Mouse (Mus musculus) spleen, adult 12 weeks (tissue): ENCODE data around the gene Btk.
A peak's percentile ranks its signal among the peaks of the same experiment; 100 is the strongest.

Source experiments
- DNase-seq: peaks from one replicate; pipeline ENCODE4 v3.0.0; 2022; ENCODE audit warnings: low spot score

The Btk gene

GRCm38 (mm10) chrX:134580528-134581305 lies 2.7 kb downstream of the Btk start:
- no peak for DNase-seq

- DNase-seq, result no peak
Observed at GRCm38 (mm10) chrX:134577896-134578295, 5.5 kb downstream of the Btk start.

DNA sequence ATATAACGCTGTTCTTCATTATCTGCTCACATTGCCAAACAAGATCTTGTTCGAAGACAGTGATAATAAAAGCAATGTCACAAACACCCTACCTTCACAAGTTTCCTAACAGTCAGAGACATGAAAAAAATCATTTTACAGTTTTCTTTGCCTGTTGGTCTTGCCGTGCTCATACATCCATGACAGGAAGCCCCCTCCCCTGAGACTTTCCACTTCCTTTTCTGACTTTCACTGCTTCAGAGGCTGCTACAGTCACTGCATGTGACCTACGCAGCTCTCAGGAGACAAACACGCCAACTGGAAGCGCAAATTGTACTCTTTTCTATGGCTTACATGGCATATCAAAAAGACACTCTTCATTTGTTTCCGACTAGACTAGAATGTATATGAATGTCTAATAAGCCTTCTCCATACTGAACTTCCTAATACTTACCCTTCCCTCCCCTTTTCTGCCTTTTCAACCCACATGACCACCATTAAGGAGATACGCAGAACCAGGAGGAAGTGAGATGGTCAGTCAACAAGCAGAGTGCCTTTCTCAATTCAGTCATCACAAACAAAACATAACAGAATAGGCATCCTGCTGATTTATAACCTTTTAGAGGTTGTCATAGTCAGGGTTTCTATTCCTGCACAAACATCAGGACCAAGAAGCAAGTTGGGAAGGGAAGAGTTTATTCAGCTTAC lies 16.7 kb downstream of the Btk start:
- DNase-seq, result peak; percentile 23

DNA sequence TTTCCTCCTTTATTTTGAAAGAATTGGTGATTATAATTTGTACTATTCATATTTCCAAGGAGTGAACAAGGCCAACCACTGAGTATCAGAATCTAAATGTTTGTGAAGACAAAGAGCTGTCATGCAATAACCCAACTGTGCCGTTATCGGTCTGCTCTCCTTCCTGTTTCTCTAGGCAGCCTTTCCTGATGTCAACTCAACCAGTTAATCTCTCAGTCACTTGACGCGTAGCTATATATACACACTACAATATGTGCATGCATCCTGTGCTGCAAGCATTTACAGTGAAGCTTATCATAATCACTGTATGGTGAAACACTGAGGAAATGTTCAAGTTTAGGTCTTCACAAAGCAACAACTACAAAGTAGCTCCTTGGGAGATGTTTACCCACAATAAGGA lies 19.0 kb downstream of the Btk start:
- no peak for DNase-seq

DNA sequence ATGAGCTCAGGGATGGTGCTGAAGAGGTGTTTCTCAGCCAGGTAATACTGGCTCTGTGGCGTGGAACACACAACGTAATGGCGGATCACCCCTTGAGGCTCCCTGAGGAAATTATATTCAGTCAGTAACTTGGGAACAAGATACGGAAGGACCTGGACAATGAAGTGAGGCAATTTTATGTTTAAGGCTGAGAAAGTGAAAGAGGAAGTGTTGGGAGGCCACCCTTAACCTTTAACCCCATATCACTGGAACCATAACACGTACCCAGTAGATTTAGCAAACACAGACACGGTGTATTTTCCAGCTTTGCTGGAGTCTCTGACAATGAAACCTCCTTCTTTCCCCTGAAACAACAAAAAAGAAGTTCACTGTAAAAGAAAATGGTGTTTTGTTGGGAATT lies 28.9 kb downstream of the Btk start:
- no peak for DNase-seq

- DNase-seq, result no peak
Observed at GRCm38 (mm10) chrX:134553326-134553725, 30.0 kb downstream of the Btk start.

DNA sequence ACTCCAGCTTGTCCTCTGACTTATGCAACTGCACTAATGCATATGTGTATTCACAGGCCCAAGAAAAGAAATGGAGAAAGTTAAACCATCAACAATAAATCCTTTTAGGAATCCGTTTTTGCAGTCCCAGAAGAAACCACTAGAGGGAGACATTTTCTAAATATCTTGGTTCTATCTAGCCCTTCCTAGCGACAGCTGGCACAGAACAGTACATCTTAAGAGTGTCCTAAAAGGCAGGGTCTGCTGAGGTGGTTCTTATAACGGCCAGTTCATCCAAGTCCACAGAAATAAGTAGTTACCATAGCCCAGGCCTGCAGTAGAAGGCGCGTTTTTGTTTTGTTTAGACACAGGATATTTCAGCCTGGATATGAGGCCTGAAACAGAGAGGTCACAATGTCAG lies 32.5 kb downstream of the Btk start:
- peak; percentile 2 for DNase-seq

DNA sequence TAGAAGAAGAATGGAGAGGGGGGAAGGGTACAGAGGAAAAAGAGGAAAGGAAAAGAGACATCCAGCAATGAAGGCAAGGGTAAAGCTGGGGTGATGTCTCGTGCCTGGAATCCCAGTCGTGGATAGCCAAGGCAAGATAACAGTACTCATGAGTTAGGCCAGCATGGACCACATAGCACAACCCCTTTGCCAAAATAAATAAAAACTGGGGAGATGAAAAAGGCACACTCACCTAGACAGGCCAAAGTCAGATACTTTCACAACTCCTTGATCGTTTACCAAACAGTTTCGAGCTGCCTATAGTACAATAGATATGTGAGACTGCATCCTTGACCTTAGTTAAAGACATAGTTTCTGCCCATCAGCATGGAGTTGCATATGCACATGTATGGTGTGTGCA lies 36.0 kb downstream of the Btk start:
- no peak for DNase-seq

DNA sequence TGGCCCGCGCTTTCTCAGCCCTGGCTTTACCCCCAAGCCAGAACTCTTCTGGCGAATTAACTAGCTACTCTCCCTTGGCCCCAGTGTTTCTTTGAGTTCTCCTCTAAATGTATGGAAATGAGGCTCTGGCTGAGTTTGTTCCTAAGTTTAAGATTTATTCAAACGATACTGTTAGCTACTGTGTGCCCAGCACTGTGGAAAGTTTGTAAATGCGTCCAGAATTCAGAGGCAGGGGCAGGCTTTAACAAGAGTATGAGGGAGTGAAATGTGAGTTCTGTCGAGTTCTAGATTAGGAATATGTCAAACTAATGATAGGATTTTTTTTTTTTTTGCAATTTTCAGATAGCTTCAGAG lies 41.4 kb downstream of the Btk start:
- no peak for DNase-seq

DNA sequence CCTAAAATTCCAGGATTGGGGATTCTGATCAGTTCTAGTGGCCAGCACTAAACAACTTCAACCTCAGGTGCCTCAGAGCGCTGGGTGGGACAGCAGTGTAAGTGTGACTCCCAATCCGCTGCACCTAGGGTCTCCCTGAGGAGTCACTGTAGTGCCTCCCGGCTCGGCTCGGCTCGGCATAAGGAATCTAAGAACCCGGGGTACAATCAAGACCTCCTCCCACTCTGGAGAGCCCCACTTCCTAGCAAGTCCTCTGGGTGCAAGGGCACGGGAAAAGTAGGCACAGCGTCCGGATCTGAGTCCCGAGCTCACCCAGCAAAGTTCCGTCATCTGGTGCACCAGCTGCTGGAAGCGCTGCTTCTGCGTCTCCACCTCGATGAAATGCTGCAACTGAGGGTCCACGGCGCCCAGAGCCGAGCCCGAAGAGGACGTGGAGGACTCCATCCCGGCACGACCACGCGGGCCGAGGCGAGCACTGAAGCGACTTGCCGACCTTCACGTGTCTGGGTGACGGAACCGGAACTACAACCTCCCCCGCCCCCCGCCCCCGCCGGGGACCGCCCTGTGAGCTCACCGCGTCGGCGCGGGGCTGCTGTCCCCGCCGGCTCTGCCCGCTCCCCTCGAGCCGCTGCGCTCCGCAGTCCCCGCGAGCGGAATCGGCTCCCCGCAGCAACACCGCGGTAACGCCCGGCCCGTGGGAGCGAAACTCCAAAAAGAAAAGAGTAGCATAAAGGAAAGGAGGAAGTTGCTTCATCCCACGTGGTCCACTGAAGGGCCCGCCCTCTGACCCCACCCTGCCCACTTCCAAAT lies 42.0 kb downstream of the Btk start, which contains the start of gene Timm8a1:
Gene Timm8a1, minus strand, starts transcription at position 721 of the 810 bp plus-strand sequence.
- DNase-seq, result peak; percentile 63

DNA sequence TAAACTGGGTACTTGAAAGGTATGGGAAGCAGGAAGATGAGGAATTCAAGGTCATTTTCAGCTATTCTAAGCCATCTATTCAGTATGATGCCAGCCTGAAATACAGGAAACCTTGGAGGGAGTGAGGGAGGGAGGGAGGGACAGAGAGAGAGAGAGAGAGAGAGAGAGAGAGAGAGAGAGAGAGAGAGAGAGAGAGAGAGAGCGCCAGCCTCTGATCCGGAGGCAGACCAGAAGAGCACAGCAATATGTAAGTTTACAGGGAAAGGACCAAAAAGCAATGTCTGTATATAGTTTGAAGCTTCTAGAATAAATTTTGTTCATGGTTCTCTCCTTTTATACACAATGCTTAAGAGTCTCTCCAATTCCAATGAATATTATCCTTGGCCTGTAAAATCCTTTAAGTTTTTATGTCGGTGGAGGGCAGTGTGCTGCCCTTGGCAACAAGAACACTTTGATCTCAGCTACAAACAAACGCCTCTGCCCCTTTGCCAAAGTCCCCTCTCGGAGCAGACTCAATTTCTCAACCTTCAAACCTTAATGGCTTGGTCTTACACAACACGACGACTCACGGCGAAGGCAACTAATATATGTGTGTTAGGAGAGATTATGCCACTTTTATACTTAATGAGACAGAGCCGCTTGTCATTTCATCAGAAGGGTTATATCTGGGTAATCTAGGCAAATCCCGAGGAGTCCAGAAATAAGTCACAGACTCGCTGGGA lies 42.8 kb downstream of the Btk start:
- DNase-seq, result no peak

DNA sequence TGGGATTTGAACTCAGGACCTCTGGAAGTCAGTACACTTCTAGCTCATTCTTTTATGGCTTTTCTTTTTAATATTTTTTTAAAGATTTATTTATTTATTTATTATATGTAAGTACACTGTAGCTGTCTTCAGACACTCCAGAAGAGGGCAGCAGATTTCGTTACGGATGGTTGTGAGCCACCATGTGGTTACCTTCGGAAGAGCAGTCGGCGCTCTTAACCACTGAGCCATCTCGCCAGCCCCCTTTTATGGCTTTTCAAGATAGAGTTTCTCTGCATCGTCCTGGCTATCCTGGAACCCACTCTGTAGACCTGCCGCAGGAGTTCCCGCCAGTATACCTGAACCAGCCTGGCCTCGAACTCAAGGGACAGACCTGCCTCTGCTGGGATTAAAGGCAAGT lies 43.6 kb downstream of the Btk start:
- peak; percentile 12 for DNase-seq

DNA sequence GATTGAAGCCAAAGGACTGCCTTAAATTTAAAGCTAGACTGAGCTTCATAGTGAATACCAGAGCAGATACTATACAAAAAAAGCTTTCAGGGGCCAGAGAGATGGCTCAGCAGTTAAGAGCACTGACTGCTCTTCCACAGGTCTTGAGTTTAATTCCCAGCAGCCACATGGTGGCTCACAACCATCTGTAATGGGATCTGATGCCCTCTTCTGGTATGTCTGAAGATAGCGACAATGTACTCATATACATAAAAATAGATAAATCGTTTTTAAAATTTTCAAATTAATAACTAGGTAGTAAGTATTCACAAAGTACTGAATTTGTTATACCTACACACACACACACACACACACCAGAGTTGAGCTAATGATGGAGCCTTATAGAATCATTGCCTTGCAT lies 50.0 kb downstream of the Btk start:
- DNase-seq, result no peak

DNA sequence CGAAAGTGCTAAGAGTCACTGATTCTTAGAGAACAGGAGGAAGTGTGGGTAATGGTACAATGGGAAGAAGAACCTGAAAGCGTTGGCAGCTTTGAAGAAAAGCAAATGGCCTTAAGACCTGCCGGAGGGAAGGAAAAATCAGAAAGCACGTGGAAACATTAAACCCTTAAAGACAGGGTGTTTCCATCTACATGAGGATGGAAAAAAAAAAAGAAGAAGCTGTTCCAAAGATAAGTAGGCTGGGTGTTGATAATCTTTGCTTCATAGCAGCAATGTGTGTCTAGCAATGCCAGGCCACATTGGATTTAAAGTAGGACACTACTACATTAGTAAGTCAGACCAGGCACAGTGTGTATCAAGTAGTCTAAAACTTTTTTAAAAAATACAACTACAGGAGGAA lies 58.1 kb downstream of the Btk start:
- no peak for DNase-seq

DNA sequence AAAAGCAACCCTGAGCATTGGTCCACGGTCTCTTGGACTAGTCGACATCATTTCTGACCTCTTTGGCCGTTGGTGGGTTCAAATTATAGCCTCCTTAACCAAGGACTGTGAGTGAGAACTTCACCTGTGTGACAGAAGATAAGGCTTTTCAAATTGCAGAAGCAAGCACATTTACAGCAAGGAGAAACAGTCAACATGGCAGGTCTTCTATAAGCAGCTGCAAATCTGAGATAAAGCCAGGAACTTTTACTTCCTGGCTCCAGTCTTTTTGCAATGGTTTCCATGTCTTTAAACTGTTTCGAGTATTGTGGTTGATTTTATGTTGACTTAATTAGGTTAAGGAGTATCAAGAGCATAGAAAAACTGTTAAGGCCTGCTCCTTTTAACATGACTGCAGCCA lies 59.6 kb downstream of the Btk start:
- no peak for DNase-seq

GRCm38 (mm10) chrX:134509473-134509872 lies 73.9 kb downstream of the Btk start:
- DNase-seq, result no peak

DNA sequence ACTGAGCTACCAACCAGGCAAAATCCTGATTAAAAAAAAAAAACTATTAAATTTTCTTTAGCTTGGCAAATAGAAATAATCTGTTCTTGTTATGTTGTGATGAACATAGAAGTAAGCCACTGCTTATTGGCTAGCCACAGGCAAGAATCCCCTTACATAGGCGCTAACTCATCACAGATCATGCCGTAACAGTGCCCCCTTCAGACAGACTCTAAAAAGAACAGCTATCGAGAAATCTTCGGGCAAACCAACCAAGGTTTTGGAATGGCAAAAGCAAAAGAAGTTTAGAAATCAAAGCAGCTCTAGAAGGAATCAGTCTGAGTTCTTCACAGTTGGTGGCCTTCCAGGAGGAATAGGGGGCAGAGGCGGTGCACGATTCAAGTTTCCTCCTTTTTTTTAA lies 75.4 kb downstream of the Btk start:
- DNase-seq, result no peak

- DNase-seq, result no peak
Observed at GRCm38 (mm10) chrX:134500651-134501050, 82.7 kb downstream of the Btk start.
